Comparison of ENCODE assay signal across 31 mouse cellular contexts in genomic region chr10:60164869-60165268, GRCm38 (mm10). TPM values are rescaled to one million over a fixed set of nuclear protein-coding genes. Genes with fewer than 3 reads are reported as not detected.
"Had no signal": no experiment of that assay in that cellular context is flagged by ENCODE, and none has a peak within 500 bp of the region (broad histone marks: within the 10 kb centered on the region; RNA-seq: fewer than 3 reads in every experiment).

No protein-coding gene starts in this region.

- H3K4me1 ChIP-seq: limb, embryonic 10.5 days; limb, embryonic 12.5 days; limb, embryonic 13.5 days; limb, embryonic 15.5 days; liver, embryonic 12.5 days; liver, embryonic 13.5 days; liver, embryonic 15.5 days; lung, embryonic 15.5 days; megakaryocyte, embryonic 14.5 days; midbrain, embryonic 12.5 days; midbrain, embryonic 15.5 days had no signal

- H3K27me3 ChIP-seq: limb, embryonic 12.5 days; limb, embryonic 13.5 days; limb, embryonic 15.5 days; liver, embryonic 13.5 days; lung, embryonic 15.5 days; midbrain, embryonic 12.5 days; midbrain, embryonic 15.5 days had no signal

- H3K27ac ChIP-seq: left cerebral cortex, adult 2 months; limb, embryonic 10.5 days; limb, embryonic 12.5 days; limb, embryonic 13.5 days; limb, embryonic 15.5 days; liver, embryonic 12.5 days; liver, embryonic 13.5 days; liver, embryonic 14.5 days; liver, embryonic 15.5 days; lung, embryonic 15.5 days; macrophage; midbrain, embryonic 10.5 days; midbrain, embryonic 12.5 days; midbrain, embryonic 15.5 days had no signal

- ATAC-seq: liver, embryonic 12.5 days; liver, postnatal 0 days; lung, postnatal 0 days; midbrain, embryonic 15.5 days; midbrain, embryonic 16.5 days had no signal

- H3K4me3 ChIP-seq: left cerebral cortex, adult 2 months; limb, embryonic 10.5 days; limb, embryonic 12.5 days; limb, embryonic 13.5 days; limb, embryonic 15.5 days; liver, embryonic 12.5 days; liver, embryonic 13.5 days; liver, embryonic 15.5 days; lung, embryonic 15.5 days; megakaryocyte, embryonic 14.5 days; midbrain, embryonic 10.5 days; midbrain, embryonic 12.5 days; midbrain, embryonic 15.5 days; myocyte had no signal

- DNase-seq: left cerebral cortex, postnatal 4 days; liver; liver, embryonic 13.5 days; liver, postnatal 0 days; lung, adult 18-20 months; lung, adult 2 months; lung, embryonic 14.5 days; lung, postnatal 10 days; lung, postnatal 14 days; lung, postnatal 36 days; lung, postnatal 4 days; midbrain, embryonic 14.5 days had no signal

- H3K4me2 ChIP-seq: limb, embryonic 12.5 days; limb, embryonic 13.5 days; limb, embryonic 15.5 days; liver, embryonic 11.5 days; liver, embryonic 12.5 days; liver, embryonic 13.5 days; liver, embryonic 15.5 days; lung, embryonic 14.5 days; lung, embryonic 15.5 days; midbrain, embryonic 12.5 days; midbrain, embryonic 15.5 days had no signal

- H3K36me3 ChIP-seq: limb, embryonic 10.5 days; limb, embryonic 12.5 days; limb, embryonic 13.5 days; limb, embryonic 15.5 days; liver, embryonic 12.5 days; liver, embryonic 13.5 days; liver, embryonic 15.5 days; lung, embryonic 15.5 days; midbrain, embryonic 10.5 days; midbrain, embryonic 12.5 days; midbrain, embryonic 15.5 days had no signal

- H3K9ac ChIP-seq: limb, embryonic 12.5 days; limb, embryonic 13.5 days; limb, embryonic 15.5 days; liver, embryonic 12.5 days; liver, embryonic 13.5 days; liver, embryonic 14.5 days; liver, embryonic 15.5 days; liver, postnatal 0 days; lung, embryonic 14.5 days; lung, embryonic 15.5 days; midbrain, embryonic 12.5 days; midbrain, embryonic 15.5 days had no signal

- H3K9me3 ChIP-seq: limb, embryonic 10.5 days; limb, embryonic 13.5 days; limb, embryonic 15.5 days; liver, embryonic 12.5 days; liver, embryonic 13.5 days; liver, embryonic 15.5 days; lung, embryonic 15.5 days; midbrain, embryonic 10.5 days; midbrain, embryonic 12.5 days; midbrain, embryonic 15.5 days had no signal

RNA-seq across cellular contexts. Expression of gene Chst3, which starts 54.2 kb away (rescaled TPM):
- total RNA-seq: megakaryocyte progenitor cell, adult 5-6 weeks had no signal

RNA-seq across cellular contexts. Expression of gene Spock2, which starts 58.9 kb away (rescaled TPM):
- polyA plus RNA-seq: macrophage had no signal
